Mouse (Mus musculus): Measurements from ENCODE around the gene Sae1. TPM values are rescaled to one million over a fixed set of nuclear protein-coding genes. Genes with fewer than 3 reads are reported as not detected.
"Not testable (repeated sequence)": the region's sequence is repeated elsewhere in the genome, so short reads cannot be mapped to it uniquely, and the experiment has no call there.

Gene Sae1
- polyA plus RNA-seq, 1 experiment: 147 TPM

DNA sequence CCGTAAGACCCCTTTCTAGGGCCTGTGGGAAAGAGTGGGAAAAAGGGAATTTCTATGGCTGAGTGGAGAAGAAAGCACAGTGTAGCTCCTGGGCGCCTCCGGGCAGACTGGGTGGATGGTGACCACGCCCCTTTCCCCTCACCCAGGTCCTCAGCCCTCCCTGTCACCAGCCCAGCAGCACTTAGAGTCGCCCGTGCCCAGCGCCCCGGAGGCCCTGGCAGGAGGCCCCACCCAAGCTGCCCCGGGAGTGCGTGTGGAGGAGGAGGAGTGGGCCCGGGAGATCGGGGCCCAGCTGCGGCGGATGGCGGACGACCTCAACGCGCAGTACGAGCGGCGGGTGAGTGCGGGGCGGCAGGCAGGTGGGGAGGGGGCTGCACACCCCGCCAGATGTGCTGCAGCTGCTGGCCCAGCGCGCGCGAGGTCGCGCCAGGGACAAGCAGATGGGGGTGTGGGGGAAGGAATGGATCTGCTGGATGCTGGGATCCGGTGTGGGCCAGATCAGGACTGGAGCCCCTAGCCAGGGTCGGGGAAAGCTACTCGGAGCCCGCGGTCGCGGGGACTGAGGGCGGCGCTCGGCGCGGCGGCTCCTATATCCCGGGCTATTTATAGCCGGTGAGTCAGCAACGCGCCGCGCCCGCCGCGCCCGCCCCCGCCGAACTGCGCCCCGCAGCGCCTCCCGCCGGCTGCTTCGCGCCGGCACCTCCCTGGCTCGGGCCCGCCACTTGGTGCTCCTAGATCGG is 74.0 kb downstream of the Sae1 start:
- peak; percentile 86; the same call in 1 of the 2 replicates for TF ChIP-seq POLR2A (IDR thresholded peaks at IDR 0.05; ENCODE audit: borderline replicate concordance, extremely low read depth, insufficient read depth, insufficient read length, poor library complexity, severe bottlenecking)
- TF ChIP-seq CTCF (IDR thresholded peaks at IDR 0.05; ENCODE audit: borderline replicate concordance, extremely low read depth, insufficient read depth, insufficient read length): no peak

DNA sequence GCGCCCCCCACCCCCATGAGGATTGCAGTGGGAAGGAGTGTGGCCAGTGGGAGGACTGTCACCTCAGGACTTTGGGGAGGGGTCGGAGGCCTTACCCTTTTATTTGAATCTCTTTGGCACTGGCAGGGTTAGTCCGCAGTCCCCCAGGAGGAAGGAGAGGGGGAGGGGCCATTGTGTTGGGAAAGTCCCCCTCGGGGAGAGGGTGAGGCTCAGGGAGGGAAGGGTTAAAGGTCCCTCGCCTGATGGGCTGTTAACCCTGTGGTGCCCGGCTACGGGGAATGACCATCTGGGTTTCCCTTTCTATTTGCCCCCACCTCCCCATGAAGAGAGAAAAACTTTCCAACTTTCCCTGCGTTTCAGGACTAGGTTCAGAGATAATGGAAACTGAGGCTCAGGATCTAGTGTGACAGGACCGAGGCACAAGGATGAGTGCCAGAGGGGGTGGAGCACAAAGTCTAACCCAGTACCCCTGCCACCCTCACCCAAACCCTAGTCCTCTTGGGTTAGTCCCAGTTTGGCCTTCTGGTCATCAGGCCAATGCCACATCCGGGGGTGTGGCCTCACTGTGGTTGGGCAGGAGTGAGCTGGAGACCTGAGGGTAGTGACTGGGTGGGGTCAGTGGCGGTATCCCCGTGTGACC is 74.8 kb downstream of the Sae1 start:
- TF ChIP-seq POLR2A (IDR thresholded peaks at IDR 0.05; ENCODE audit: borderline replicate concordance, extremely low read depth, insufficient read depth, insufficient read length, poor library complexity, severe bottlenecking) (no peak), CTCF (IDR thresholded peaks at IDR 0.05; ENCODE audit: borderline replicate concordance, extremely low read depth, insufficient read depth, insufficient read length) (no peak)
- peak; percentile 67 for DNase-seq (ENCODE audit: low read depth)

More for the DNA sequence above, 74.0 kb downstream of the Sae1 start:
- peak; percentile 79 for DNase-seq (ENCODE audit: low read depth)

DNA sequence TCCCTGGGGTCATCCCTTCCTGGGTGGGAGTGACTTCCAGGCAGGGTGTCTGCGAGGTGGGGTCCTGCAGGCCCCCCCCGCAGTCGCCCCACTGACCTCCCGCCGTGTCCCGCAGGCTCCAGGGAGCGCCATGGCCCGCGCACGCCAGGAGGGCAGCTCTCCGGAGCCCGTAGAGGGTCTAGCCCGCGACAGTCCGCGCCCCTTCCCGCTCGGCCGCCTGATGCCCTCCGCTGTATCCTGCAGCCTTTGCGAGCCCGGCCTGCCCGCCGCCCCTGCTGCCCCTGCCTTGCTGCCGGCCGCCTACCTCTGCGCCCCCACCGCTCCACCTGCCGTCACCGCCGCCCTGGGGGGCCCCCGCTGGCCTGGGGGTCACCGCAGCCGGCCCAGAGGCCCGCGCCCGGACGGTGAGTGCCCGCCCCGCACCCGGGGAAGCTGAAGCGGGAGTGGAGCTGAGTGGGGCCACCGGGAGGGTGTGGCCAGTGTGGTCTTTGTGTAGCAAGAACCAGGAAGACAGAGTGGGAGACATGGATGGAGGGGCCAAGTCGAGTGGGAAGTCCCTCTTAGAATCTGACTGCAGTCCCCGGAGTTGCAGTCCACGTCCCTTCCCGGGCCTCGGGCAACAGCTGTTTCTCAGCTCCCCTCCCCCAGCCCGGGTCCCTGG is 75.5 kb downstream of the Sae1 start:
- peak; percentile 37 for DNase-seq (ENCODE audit: low read depth)
- TF ChIP-seq CTCF (IDR thresholded peaks at IDR 0.05; ENCODE audit: borderline replicate concordance, extremely low read depth, insufficient read depth, insufficient read length) (no peak), POLR2A (IDR thresholded peaks at IDR 0.05; ENCODE audit: borderline replicate concordance, extremely low read depth, insufficient read depth, insufficient read length, poor library complexity, severe bottlenecking) (no peak)

- TF ChIP-seq CTCF (IDR thresholded peaks at IDR 0.05; ENCODE audit: borderline replicate concordance, extremely low read depth, insufficient read depth, insufficient read length): no peak
- TF ChIP-seq POLR2A (IDR thresholded peaks at IDR 0.05; ENCODE audit: borderline replicate concordance, extremely low read depth, insufficient read depth, insufficient read length, poor library complexity, severe bottlenecking): no peak
- peak; percentile 39 for DNase-seq (ENCODE audit: low read depth)
Observed at GRCm38 (mm10) chr7:16311453-16312004, 76.1 kb downstream of the Sae1 start.

GRCm38 (mm10) chr7:16310521-16311452 is 76.8 kb downstream of the Sae1 start:
- peak; percentile 71 for DNase-seq (ENCODE audit: low read depth)
- TF ChIP-seq POLR2A (IDR thresholded peaks at IDR 0.05; ENCODE audit: borderline replicate concordance, extremely low read depth, insufficient read depth, insufficient read length, poor library complexity, severe bottlenecking) (no peak), CTCF (IDR thresholded peaks at IDR 0.05; ENCODE audit: borderline replicate concordance, extremely low read depth, insufficient read depth, insufficient read length) (no peak)

- DNase-seq (ENCODE audit: low read depth): peak; percentile 67
- no peak for TF ChIP-seq POLR2A (IDR thresholded peaks at IDR 0.05; ENCODE audit: borderline replicate concordance, extremely low read depth, insufficient read depth, insufficient read length, poor library complexity, severe bottlenecking)
- TF ChIP-seq CTCF (IDR thresholded peaks at IDR 0.05; ENCODE audit: borderline replicate concordance, extremely low read depth, insufficient read depth, insufficient read length): peak; percentile 67
Observed at GRCm38 (mm10) chr7:16310020-16310520, 77.5 kb downstream of the Sae1 start.

DNA sequence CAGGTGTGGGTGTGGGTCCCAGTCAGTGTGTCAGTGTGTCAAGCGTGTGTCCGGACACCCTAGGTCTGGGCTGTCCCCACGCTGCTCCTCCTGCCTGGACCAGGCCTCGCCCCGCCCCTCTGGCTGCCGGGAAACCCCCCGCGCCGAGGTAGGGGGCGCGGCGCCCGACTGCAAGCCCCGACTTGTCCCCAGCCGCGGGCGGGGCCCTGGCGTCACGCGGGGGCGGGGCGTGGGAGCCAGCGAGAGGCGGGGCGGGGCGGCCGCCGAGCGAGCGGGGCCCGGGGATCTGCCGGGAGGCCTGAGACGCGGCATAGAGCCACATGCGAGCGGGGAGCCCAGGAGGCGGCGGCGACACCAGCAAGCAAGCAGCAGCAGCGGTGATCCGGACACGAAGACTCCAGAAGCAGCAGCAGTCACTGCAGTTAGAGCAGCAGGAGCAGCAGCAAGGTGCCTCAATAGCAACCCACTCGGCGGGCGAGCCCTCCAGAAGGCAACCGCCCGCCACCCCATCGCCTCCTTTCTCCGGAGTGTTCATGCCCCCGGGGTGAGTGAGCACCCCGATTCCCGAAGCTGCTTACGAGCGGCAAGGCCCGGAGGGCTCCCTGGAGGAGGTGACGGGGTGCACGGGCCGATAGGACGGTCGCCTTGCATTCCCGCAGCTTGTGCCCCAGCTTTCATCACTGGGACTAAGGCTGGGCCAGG is 78.1 kb downstream of the Sae1 start:
- DNase-seq (ENCODE audit: low read depth): peak; percentile 85
- TF ChIP-seq CTCF (IDR thresholded peaks at IDR 0.05; ENCODE audit: borderline replicate concordance, extremely low read depth, insufficient read depth, insufficient read length): no peak
- TF ChIP-seq POLR2A (IDR thresholded peaks at IDR 0.05; ENCODE audit: borderline replicate concordance, extremely low read depth, insufficient read depth, insufficient read length, poor library complexity, severe bottlenecking): no peak

- DNase-seq (ENCODE audit: low read depth): peak; percentile 18
- no peak for TF ChIP-seq CTCF (IDR thresholded peaks at IDR 0.05; ENCODE audit: borderline replicate concordance, extremely low read depth, insufficient read depth, insufficient read length)
- TF ChIP-seq POLR2A (IDR thresholded peaks at IDR 0.05; ENCODE audit: borderline replicate concordance, extremely low read depth, insufficient read depth, insufficient read length, poor library complexity, severe bottlenecking): no peak
Observed at GRCm38 (mm10) chr7:16308555-16309317, 78.9 kb downstream of the Sae1 start.

GRCm38 (mm10) chr7:16308093-16308492 is 79.5 kb downstream of the Sae1 start, which contains the start of gene Bbc3:
Gene Bbc3 (plus strand): TSS chr7:16308393.
- DNase-seq (ENCODE audit: low read depth): not testable (repeated sequence)

DNA sequence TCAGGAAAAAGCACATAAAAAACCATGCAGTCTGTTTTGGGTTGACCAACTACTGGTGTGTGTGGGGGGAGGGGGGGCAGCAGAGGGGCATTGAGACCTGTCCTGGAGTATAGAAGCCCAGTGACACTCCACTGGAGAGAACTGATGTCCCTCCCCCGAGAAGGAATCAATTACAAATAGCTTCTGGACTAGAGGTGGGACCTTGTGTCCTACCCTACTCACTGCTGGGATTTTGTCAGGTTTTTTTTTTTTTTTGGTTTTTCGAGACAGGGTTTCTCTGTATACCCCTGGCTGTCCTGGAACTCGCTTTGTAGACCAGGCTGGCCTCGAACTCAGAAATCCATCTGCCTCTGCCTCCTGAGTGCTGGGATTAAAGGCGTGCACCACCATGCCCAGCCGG is 80.5 kb downstream of the Sae1 start:
- DNase-seq (ENCODE audit: low read depth): not testable (repeated sequence)

Measured in brain, embryonic 14.5 days (tissue).